Mouse (Mus musculus) liver, embryonic 16.5 days (tissue): Measurements from ENCODE around the gene Zfp239. TPM values are rescaled to one million over a fixed set of nuclear protein-coding genes. Genes with fewer than 3 reads are reported as not detected.
A peak's percentile ranks its signal among the peaks of the same experiment; 100 is the strongest.
"Not testable (repeated sequence)": the region's sequence is repeated elsewhere in the genome, so short reads cannot be mapped to it uniquely, and the experiment has no call there.

Source experiments
- ATAC-seq: fragments of 200-750 bp; cut with Nextera tagmentation; 2 replicates; pipeline ENCODE4 v1.8.0; 2017; ENCODE audit warnings: low read depth, mild to moderate bottlenecking, moderate number of reproducible peaks, moderate library complexity
- H3K27ac ChIP-seq: fragments of 300-500 bp; sonication (generic); 2 replicates; pipeline ENCODE4 v1.5.1; 2014; ENCODE audit warnings: mild to moderate bottlenecking, low read length
- H3K27me3 ChIP-seq: fragments of 300-500 bp; sonication (generic); 2 replicates; pipeline ENCODE4 v1.6.1; 2014; ENCODE audit warnings: low read depth, low read length, mixed read lengths; ENCODE audit not compliant: control insufficient read depth, insufficient read depth
- H3K36me3 ChIP-seq: fragments of 300-500 bp; sonication (generic); 2 replicates; pipeline ENCODE4 v1.6.1; 2014; ENCODE audit warnings: mild to moderate bottlenecking; ENCODE audit not compliant: control insufficient read depth, insufficient read depth
- H3K4me1 ChIP-seq: fragments of 300-500 bp; sonication (generic); 2 replicates; pipeline ENCODE4 v1.6.1; 2014; ENCODE audit warnings: low read depth, low read length, mixed read lengths; ENCODE audit not compliant: control insufficient read depth
- H3K4me2 ChIP-seq: fragments of 300-500 bp; sonication (generic); 2 replicates; pipeline ENCODE4 v1.6.1; 2014; ENCODE audit warnings: low read depth, low read length, mixed read lengths
- H3K4me3 ChIP-seq: fragments of 300-500 bp; sonication (generic); 2 replicates; pipeline ENCODE4 v1.5.1; 2014; ENCODE audit warnings: low read depth, mild to moderate bottlenecking, low read length
- H3K9ac ChIP-seq: fragments of 300-500 bp; sonication (generic); 2 replicates; pipeline ENCODE4 v1.6.1; 2014; ENCODE audit warnings: low read depth, low read length
- H3K9me3 ChIP-seq: fragments of 300-500 bp; sonication (generic); replicated peaks from 2 replicates; pipeline ENCODE4 v1.6.1; 2016; ENCODE audit warnings: low read length; ENCODE audit not compliant: control insufficient read depth
- WGBS: fragments of 180-500 bp; shearing (Covaris S2); extraction: QIAGEN DNeasy Blood & Tissue Kit; methylation state at CpG from one replicate; pipeline ENCODE4 v1.1.7; 2014; ENCODE audit not compliant: insufficient replicate concordance; 5-methylcytosine and 5-hydroxymethylcytosine counted together
- polyA plus RNA-seq: library from polyadenylated mRNA; unstranded; fragments of >200 nt; fragmentation: Nextera tagmentation; extraction: Ambion mirVana; gene quantifications from 2 replicates; pipeline ENCODE4 v1.2.1, GENCODE M21; 2015

Zfp239 gene
- polyA plus RNA-seq, 1 experiment from 2014 or later, result 1.7 TPM

DNA sequence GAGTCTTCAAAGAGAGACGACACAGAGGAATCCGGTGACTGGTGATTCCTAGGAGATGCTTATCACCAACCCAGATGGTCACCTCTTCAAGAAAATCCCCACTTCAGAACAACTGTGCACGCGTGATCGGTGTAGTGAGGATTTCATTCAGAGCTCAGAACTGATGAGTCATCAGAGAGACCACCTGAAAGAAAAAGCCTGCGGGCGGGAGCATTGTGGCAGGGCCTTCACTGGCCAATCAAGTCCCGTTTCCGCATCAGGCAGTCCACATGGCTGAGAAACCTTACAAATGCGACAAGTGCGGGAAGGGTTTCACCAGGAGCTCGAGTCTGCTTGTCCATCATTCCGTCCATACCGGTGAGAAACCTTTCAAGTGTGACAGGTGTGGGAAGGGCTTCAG is 9.1 kb downstream of the Zfp239 start:
- no peak for ATAC-seq
- Histone ChIP-seq H3K4me2 (no peak overlapping the region), H3K36me3 (no peaks in the 10 kb centered on the region), H3K27me3 (no peaks in the 10 kb centered on the region), H3K27ac (no peak overlapping the region), H3K9ac (no peak overlapping the region), H3K9me3 (no peaks in the 10 kb centered on the region), H3K4me3 (no peak overlapping the region), H3K4me1 (peaks cover 4% of the 10 kb centered on the region; the same call in 1 of the 2 replicates)
- WGBS, result 69% methylated on average over 14 of the region's 14 CpGs

DNA sequence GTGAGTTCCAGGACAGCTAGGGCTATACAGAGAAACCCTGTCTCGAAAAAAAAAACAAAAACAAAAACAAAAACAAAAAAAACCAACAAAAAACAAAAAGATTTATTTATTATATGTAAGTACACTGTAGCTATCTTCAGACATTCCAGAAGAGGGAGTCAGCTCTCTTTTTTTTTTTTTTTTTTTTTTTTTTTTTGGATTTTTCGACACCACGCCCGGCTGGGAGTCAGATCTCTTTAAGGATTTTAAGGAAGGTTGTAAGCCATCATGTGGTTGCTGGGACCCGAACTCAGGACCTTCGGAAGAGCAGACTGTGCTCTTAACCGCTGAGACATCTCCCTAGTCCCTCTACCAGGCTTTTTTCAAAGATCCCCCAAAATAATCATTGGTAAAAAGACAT is 11.6 kb downstream of the Zfp239 start:
- not testable (repeated sequence) for H3K9me3 ChIP-seq, H3K4me1 ChIP-seq, H3K27me3 ChIP-seq, H3K36me3 ChIP-seq, H3K4me3 ChIP-seq, ATAC-seq, H3K27ac ChIP-seq, H3K4me2 ChIP-seq, H3K9ac ChIP-seq
- 63% methylated on average over 7 of the region's 7 CpGs for WGBS

DNA sequence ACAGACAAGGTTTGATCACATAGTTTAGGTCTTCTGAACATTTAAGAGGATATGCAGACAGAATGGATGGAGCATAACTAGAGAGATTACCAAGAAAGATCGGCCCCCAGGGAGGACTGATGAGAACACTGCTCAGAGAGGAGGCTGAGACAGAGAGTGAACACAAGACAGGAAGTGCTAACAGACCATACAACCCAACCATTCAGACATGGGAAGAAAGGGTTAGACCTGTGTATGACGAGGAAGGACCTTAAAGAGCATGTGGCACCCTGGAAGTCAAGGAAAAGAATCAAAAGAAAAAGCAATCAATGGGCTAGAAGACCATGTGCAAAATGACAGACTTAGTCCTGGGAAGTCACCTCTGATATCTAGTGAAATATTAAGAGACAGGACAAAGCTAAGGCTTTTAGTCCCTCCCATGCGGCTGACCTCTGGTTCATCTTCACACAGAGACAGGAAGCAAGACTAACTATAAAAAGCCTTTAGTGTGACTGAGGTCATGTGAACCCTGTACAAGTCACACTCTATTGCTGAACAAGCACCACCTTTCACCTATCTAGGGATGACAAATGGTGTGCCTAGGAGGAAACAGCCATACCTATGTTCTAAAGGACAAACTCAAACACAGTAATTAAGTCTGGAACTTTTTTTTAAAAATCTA is 12.9 kb downstream of the Zfp239 start:
- WGBS, result 53% methylated on average over 3 of the region's 3 CpGs

DNA sequence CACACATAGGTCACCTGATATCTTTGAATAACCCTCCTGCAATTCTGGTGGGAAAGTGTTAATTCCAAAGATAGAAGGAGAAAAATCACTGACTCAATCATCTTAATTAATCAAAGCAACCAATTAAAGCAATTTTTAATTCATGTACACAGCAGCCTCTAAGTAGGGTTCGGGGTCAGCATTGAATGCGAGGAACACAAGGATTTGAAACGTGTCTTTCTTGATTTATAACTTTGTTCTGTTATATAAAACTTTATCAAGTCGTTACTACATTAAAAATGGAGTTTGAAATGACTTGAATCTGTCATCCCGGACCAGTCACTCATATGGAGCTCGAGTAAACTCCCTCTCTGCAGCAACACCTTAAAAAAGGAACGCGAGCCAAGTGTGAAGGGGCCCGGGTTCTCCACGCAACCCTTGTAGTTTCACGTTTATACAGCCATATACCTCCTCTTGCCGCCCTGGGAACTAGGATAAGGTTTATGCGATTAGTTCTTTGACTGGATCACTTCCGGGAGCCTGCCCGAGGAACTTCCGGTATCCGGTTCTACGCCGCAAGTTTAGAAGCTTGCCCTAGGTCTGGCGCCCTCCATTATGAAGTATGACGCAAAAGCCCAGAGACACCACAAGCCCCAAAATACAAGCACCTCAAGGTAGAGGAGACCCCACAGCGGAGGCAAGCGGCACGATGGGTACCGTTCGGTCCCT is 17.0 kb downstream of the Zfp239 start:
- Histone ChIP-seq H3K9ac (peak overlapping the region; percentile 82), H3K27ac (peak overlapping the region; percentile 100), H3K36me3 (no peaks in the 10 kb centered on the region), H3K4me3 (peak overlapping the region; percentile 68), H3K27me3 (no peaks in the 10 kb centered on the region), H3K9me3 (no peaks in the 10 kb centered on the region), H3K4me1 (peaks cover 22% of the 10 kb centered on the region), H3K4me2 (peak overlapping the region; percentile 80)
- WGBS, result 5% methylated on average over 26 of the region's 26 CpGs
- ATAC-seq, result peak; percentile 80

More for the DNA sequence above, 12.9 kb downstream of the Zfp239 start:
- no peaks in the 10 kb centered on the region for H3K9me3 ChIP-seq
- ATAC-seq, result no peak
- no peak overlapping the region for H3K4me2 ChIP-seq
- peak overlapping the region; percentile 30; the same call in 1 of the 2 replicates for H3K27ac ChIP-seq
- H3K9ac ChIP-seq, result no peak overlapping the region
- no peaks in the 10 kb centered on the region for H3K27me3 ChIP-seq
- H3K36me3 ChIP-seq, result no peaks in the 10 kb centered on the region
- H3K4me3 ChIP-seq, result no peak overlapping the region
- peaks cover 4% of the 10 kb centered on the region; the same call in 1 of the 2 replicates for H3K4me1 ChIP-seq

DNA sequence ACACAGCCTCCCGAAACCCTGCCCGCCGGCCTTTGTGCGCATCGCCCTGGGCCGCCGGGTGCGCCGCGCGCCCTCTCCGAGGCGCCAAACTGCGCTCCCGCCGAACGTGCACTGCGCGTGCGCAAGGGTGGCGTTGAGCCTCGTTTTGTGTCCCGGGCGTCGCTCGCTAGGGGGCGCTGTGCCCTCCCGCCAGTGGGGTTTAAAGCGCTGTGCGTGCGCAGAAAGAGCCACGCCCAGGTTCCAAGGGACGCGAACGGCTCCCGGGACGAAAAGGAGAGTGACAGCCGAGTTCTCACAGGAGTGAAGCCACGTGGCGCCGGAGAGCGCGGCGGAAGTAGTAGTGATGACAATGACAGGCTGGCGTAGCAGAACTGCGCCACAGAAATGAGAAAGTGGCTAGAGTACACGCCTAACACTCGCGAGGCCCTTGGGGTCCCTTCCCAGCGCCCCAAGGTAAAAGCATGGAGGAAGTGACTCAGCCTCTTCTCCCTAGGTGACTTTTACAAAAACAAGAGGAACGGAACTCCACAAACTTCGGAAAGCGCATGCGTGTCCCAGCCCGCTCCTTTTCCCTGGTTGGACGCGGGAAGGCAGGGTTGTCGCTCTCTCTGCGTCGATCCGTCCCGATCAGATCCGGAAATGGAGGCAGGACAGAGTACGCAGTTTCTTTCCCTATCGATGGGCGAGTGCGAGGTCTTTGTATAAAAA is 17.7 kb downstream of the Zfp239 start:
- peak overlapping the region; percentile 82 for H3K9ac ChIP-seq
- under 1% methylated on average over 67 of the region's 67 CpGs for WGBS
- H3K4me3 ChIP-seq, result peak overlapping the region; percentile 68
- H3K27me3 ChIP-seq, result no peaks in the 10 kb centered on the region
- peaks cover 26% of the 10 kb centered on the region for H3K4me1 ChIP-seq
- H3K4me2 ChIP-seq, result peak overlapping the region; percentile 80
- no peaks in the 10 kb centered on the region for H3K9me3 ChIP-seq
- ATAC-seq, result peak; percentile 89
- H3K36me3 ChIP-seq, result no peaks in the 10 kb centered on the region
- H3K27ac ChIP-seq, result peak overlapping the region; percentile 100

DNA sequence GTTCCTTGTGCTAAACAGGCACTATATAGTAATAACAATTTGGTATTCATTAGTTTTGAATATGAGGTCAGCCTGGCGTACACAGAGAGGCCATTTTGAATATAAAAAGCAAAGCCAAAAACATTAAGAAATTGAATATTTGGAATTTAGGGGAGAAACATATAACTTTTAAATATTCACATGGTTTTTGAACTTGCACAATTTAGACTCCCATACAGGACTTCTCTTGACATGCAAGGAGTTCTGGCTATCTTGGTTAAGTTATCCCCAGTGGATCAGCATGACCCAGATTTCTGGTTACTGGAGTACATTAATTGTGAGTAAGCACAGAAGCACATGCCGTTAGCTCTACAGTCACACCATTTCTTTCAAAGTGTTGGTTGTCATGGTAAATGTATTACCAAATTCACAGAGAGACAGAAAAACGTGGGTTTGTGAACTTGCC is 18.5 kb downstream of the Zfp239 start:
- Histone ChIP-seq H3K36me3 (no peaks in the 10 kb centered on the region), H3K27ac (peak overlapping the region; percentile 84), H3K4me1 (peaks cover 22% of the 10 kb centered on the region), H3K4me2 (peak overlapping the region; percentile 80), H3K4me3 (peak overlapping the region; percentile 68), H3K27me3 (no peaks in the 10 kb centered on the region), H3K9ac (peak overlapping the region; percentile 75), H3K9me3 (no peaks in the 10 kb centered on the region)
- no peak for ATAC-seq
- 27% methylated on average over 3 of the region's 3 CpGs for WGBS

DNA sequence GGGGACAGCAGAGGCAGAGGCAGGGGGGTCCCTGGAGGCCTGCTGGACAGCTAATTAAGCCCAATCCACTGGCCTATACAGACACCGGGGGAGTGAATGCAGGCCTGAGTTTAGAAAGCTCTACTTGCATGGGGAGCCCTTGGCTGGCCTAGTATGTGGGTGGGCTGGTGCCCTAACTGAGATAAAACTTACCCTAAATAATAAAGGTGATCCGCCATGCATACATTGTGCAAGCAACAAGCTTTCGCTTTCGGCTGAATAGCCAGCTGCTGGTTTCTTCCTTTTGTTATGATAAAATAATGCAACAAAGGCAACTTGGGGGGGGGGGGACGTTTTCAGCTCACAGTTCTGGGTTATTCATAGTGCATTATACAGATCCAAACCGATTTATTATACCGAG is 19.3 kb downstream of the Zfp239 start:
- WGBS, result 67% methylated on average over 7 of the region's 7 CpGs
- peak overlapping the region; percentile 75 for H3K9ac ChIP-seq
- no peak overlapping the region for H3K4me3 ChIP-seq
- peak overlapping the region; percentile 80 for H3K4me2 ChIP-seq
- no peaks in the 10 kb centered on the region for H3K36me3 ChIP-seq
- H3K9me3 ChIP-seq, result no peaks in the 10 kb centered on the region
- H3K27me3 ChIP-seq, result no peaks in the 10 kb centered on the region
- H3K4me1 ChIP-seq, result peaks cover 22% of the 10 kb centered on the region
- peak overlapping the region; percentile 84 for H3K27ac ChIP-seq
- no peak for ATAC-seq

DNA sequence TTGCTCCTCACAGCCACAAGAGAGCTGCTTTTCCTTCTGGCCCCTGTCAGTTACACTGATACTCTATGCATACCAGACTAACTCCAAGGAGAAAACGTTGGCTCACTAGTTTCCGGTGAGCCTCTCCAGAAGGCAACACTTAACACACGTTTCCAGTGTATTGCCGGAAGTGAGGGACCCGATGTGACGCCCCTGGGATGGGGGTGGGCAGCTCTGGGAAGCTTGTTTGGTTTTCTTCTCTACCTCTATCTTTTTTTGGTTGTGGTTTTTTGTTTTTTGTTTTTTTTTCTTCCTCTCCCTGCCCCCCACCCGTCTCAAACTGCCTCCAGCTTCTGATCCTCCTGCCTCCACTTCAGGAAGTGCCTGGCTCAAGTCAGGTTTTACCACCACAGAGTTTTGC is 20.1 kb downstream of the Zfp239 start:
- peak overlapping the region; percentile 18; the same call in 1 of the 2 replicates for H3K4me2 ChIP-seq
- H3K27me3 ChIP-seq, result no peaks in the 10 kb centered on the region
- H3K27ac ChIP-seq, result peak overlapping the region; percentile 71
- H3K9ac ChIP-seq, result no peak overlapping the region
- H3K4me3 ChIP-seq, result no peak overlapping the region
- 18% methylated on average over 7 of the region's 7 CpGs for WGBS
- no peaks in the 10 kb centered on the region for H3K36me3 ChIP-seq
- H3K9me3 ChIP-seq, result no peaks in the 10 kb centered on the region
- peaks cover 24% of the 10 kb centered on the region for H3K4me1 ChIP-seq
- no peak for ATAC-seq
